Mouse (Mus musculus) bone marrow macrophage, adult 2 months (primary cell): ENCODE data around the gene Rasgrp2.

Experiments used
- CTCF ChIP-seq: IDR thresholded peaks from 2 replicates; pipeline ENCODE4 v1.5.1; 2012; ENCODE audit warnings: low read depth, mild to moderate bottlenecking, low read length, moderate library complexity
- POLR2A ChIP-seq: IDR thresholded peaks from 2 replicates; pipeline ENCODE4 v1.6.1; 2012; ENCODE audit warnings: mild to moderate bottlenecking, low read depth, low read length, borderline replicate concordance

DNA sequence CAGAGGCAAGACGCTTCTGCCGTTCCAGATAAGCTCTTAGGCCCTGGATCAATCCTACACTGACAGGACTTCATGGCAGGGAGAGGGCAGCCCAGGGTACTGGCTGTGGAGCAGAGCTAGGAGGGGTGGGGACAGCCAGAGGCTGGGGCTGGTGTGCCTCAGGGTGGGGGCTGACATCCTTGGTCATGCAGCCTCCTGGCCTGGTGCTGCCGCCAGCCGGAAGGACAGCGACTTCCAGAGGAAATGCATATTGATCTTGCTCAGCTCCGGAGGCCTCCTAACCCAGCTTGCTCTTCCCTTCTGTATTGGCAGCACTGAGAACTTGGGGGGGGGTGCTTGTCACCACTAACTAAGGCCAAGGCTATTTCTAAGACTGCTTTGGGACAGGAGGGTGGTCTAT is 16.3 kb downstream of the Rasgrp2 start:
- no peak for TF ChIP-seq POLR2A
- TF ChIP-seq CTCF, result no peak
